Mouse (Mus musculus) lung, adult 2 months (tissue): ENCODE results near the gene Kcnk15.

Experiments
- CTCF ChIP-seq: fragments of 200-500 bp; IDR thresholded peaks from 2 replicates; pipeline ENCODE4 v1.5.1; 2011; ENCODE audit warnings: mild to moderate bottlenecking, low read length, control low read depth; ENCODE audit not compliant: insufficient read depth
- POLR2A ChIP-seq: fragments of 200-500 bp; IDR thresholded peaks from 2 replicates; pipeline ENCODE4 v1.6.1; 2011; ENCODE audit warnings: low read depth, mild to moderate bottlenecking, control low read depth, low read length, borderline replicate concordance; ENCODE audit errors: extremely low read depth

GRCm38 (mm10) chr2:163825861-163826260 lies 27.6 kb upstream of the Kcnk15 start:
- TF ChIP-seq POLR2A (no peak), CTCF (no peak)
